Mouse (Mus musculus): ENCODE measurements at regions not wholly inside any gene's neighbourhood (a gene's known extent, or its start where the extent isn't known, plus 50 kb on each side); places are given as distances from the start of the nearest gene placed in this dataset.
A peak's percentile ranks its signal among the peaks of the same experiment; 100 is the strongest.

- ATAC-seq (ENCODE audit: low FRiP score, low TSS enrichment) (no peak), DNase-seq (no peak)
- Histone ChIP-seq H3K4me2 (ENCODE audit: low read length) (no peak overlapping the region), H3K4me3 (replicated peaks; ENCODE audit: low read depth, low read length) (no peak overlapping the region), H3K27me3 (ENCODE audit: control insufficient read depth, insufficient read depth, low read length) (no peaks in the 10 kb centered on the region), H3K36me3 (ENCODE audit: control insufficient read depth, insufficient read depth, low read length) (no peaks in the 10 kb centered on the region), H3K4me1 (ENCODE audit: control insufficient read depth, insufficient read depth, low read length) (no peaks in the 10 kb centered on the region), H3K9me3 (ENCODE audit: control insufficient read depth, low read length) (no peaks in the 10 kb centered on the region), H3K27ac (replicated peaks; ENCODE audit: low read depth, low read length) (no peak overlapping the region), H3K9ac (replicated peaks; ENCODE audit: low read length) (no peak overlapping the region)
- 11% methylated on average over 1 of the region's 1 CpGs for WGBS
These were observed 764.5 kb downstream of the Vgll3 start for GRCm38 (mm10) chr16:66579551-66579950.

GRCm38 (mm10) chr16:66585698-66586284, 770.7 kb downstream of the Vgll3 start:
- ATAC-seq (ENCODE audit: low FRiP score, low TSS enrichment) (peak; percentile 43; the same call in 1 of the 2 replicates), DNase-seq (peak; percentile 58)
- Histone ChIP-seq H3K36me3 (ENCODE audit: control insufficient read depth, insufficient read depth, low read length) (no peaks in the 10 kb centered on the region), H3K4me3 (replicated peaks; ENCODE audit: low read depth, low read length) (peak overlapping the region; percentile 13), H3K4me2 (ENCODE audit: low read length) (peak overlapping the region; percentile 50), H3K9ac (replicated peaks; ENCODE audit: low read length) (0 out of 2 replicates have a peak overlapping the region, but pooled peaks have one; percentile 7), H3K27ac (replicated peaks; ENCODE audit: low read depth, low read length) (no peak overlapping the region), H3K27me3 (ENCODE audit: control insufficient read depth, insufficient read depth, low read length) (no peaks in the 10 kb centered on the region), H3K4me1 (ENCODE audit: control insufficient read depth, insufficient read depth, low read length) (peaks cover 8% of the 10 kb centered on the region; the same call in 1 of the 2 replicates), H3K9me3 (ENCODE audit: control insufficient read depth, low read length) (no peaks in the 10 kb centered on the region)
- 6% methylated on average over 12 of the region's 12 CpGs for WGBS

- Histone ChIP-seq H3K9me3 (ENCODE audit: control insufficient read depth, low read length) (no peaks in the 10 kb centered on the region), H3K4me3 (replicated peaks; ENCODE audit: low read depth, low read length) (no peak overlapping the region), H3K4me2 (ENCODE audit: low read length) (no peak overlapping the region), H3K36me3 (ENCODE audit: control insufficient read depth, insufficient read depth, low read length) (no peaks in the 10 kb centered on the region), H3K27me3 (ENCODE audit: control insufficient read depth, insufficient read depth, low read length) (no peaks in the 10 kb centered on the region), H3K27ac (replicated peaks; ENCODE audit: low read depth, low read length) (no peak overlapping the region), H3K9ac (replicated peaks; ENCODE audit: low read length) (no peak overlapping the region), H3K4me1 (ENCODE audit: control insufficient read depth, insufficient read depth, low read length) (no peaks in the 10 kb centered on the region)
- DNase-seq (no peak), ATAC-seq (ENCODE audit: low FRiP score, low TSS enrichment) (no peak)
- 47% methylated on average over 2 of the region's 2 CpGs for WGBS
These were observed 787.2 kb downstream of the Vgll3 start for GRCm38 (mm10) chr16:66602211-66602610.

- Histone ChIP-seq H3K4me2 (ENCODE audit: low read length) (no peak overlapping the region), H3K27me3 (ENCODE audit: control insufficient read depth, insufficient read depth, low read length) (no peaks in the 10 kb centered on the region), H3K9me3 (ENCODE audit: control insufficient read depth, low read length) (no peaks in the 10 kb centered on the region), H3K36me3 (ENCODE audit: control insufficient read depth, insufficient read depth, low read length) (no peaks in the 10 kb centered on the region), H3K27ac (replicated peaks; ENCODE audit: low read depth, low read length) (no peak overlapping the region), H3K4me3 (replicated peaks; ENCODE audit: low read depth, low read length) (no peak overlapping the region), H3K9ac (replicated peaks; ENCODE audit: low read length) (no peak overlapping the region), H3K4me1 (ENCODE audit: control insufficient read depth, insufficient read depth, low read length) (no peaks in the 10 kb centered on the region)
- WGBS, result 56% methylated on average over 3 of the region's 3 CpGs
- ATAC-seq (ENCODE audit: low FRiP score, low TSS enrichment) (no peak), DNase-seq (no peak)
These were observed 787.6 kb downstream of the Vgll3 start for GRCm38 (mm10) chr16:66602686-66603085.

- Histone ChIP-seq H3K27me3 (ENCODE audit: control insufficient read depth, insufficient read depth, low read length) (no peaks in the 10 kb centered on the region), H3K4me3 (replicated peaks; ENCODE audit: low read depth, low read length) (no peak overlapping the region), H3K9me3 (ENCODE audit: control insufficient read depth, low read length) (no peaks in the 10 kb centered on the region), H3K4me1 (ENCODE audit: control insufficient read depth, insufficient read depth, low read length) (no peaks in the 10 kb centered on the region), H3K4me2 (ENCODE audit: low read length) (no peak overlapping the region), H3K9ac (replicated peaks; ENCODE audit: low read length) (no peak overlapping the region), H3K36me3 (ENCODE audit: control insufficient read depth, insufficient read depth, low read length) (no peaks in the 10 kb centered on the region), H3K27ac (replicated peaks; ENCODE audit: low read depth, low read length) (no peak overlapping the region)
- DNase-seq, result no peak
- no peak for ATAC-seq (ENCODE audit: low FRiP score, low TSS enrichment)
- WGBS, result 37% methylated on average over 6 of the region's 6 CpGs
These were observed 788.8 kb downstream of the Vgll3 start for GRCm38 (mm10) chr16:66603825-66604224.

Data from midbrain, embryonic 14.5 days (tissue).